Mouse (Mus musculus) MN1 (cell line): ENCODE measurements around the gene Arl8a.

Experiments used
- DNase-seq: peaks from one replicate; pipeline ENCODE4 v3.0.0-alpha.2; 2016; ENCODE audit warnings: low spot score

The Arl8a gene

GRCm38 (mm10) chr1:135204196-135205126 is 57.8 kb downstream of the Arl8a start:
- no peak for DNase-seq

DNA sequence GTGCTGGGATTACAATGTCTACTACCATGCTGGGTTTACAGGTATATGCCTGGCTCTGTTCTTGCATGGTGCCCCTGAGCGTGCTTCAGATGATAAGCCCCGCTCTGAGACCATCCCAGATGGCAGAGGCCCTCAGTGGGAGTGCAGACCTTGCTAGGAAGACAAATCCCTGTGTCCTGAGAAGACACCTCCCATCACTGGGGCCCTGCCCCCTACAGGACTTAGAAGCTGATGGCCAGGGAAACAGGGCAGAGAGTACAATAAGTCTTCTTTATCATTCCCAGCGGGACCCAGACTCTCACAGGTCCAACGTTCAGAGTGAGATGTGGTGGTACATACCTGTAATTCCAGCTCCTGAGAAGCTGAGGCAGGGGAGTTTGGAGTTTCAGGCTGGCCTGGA is 58.6 kb downstream of the Arl8a start:
- no peak for DNase-seq
